Comparison of ENCODE assay signal across 1 mouse cellular context in the genomic region with DNA sequence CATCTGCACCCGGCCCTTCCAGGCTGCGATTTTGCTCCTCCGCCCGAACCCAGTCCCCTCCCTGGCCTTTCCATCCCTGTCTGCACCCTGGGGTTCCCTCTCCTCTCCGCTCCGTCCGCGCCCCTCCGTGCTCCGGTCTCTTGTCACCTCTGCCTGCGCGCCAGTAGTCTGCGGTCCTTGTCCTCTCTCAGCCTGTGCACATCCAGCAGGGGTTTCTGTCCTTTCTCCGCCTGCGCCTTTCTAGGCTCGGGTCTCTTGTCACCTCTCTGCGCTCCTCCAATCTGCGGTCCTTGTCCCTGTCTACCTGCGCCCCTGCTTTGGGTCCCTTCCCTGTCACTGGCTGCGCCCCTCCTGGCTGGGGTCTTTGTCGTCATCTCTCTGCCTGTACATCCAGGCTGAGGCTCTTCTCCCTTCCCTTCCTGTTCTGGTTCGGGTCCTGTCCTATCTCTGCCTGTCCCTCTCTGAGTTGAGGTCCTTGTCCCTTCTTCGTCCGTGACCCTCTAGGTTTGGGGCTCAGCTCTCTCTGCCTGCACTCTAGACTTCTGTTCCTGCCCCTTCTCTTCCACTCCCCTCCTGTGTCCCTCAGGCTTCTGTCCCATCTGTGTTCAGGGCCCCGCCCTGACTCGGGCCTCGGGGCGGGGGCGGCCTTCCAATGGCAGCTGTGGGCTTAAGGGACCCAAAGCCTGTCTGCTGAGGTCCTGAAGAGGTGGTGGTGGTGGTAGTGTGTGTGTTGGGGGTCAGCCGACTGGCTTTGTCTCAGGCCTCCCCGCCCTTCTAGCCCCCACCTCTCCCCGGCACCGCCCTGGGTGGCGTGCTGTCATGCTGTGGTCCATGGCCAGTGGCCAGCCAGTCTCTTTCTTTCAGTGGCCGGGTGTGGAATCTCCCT.
TF ChIP-seq lines count a peak whose summit lies in the region.

No protein-coding gene starts in this region.

TF ChIP-seq in CH12.LX, 34 proteins besides CTCF, POLR2A, EP300 and RAD21:
- TF ChIP-seq SIN3A (IDR thresholded peaks at IDR 0.05; ENCODE audit: low read length) (peak; percentile 35; the same call in 1 of the 2 replicates), ZMIZ1 (IDR thresholded peaks at IDR 0.05; ENCODE audit: low read depth, low read length) (no peak), MAX (IDR thresholded peaks at IDR 0.05; ENCODE audit: low read length) (0 out of 2 replicates have a peak, but pooled peaks have one; percentile 18)
TF ChIP-seq in CH12.LX: peak in this region for 2.
